Mouse (Mus musculus) lung, postnatal 0 days (tissue): ENCODE data around the gene Ahcyl1.
"Not testable (repeated sequence)": the region's sequence is repeated elsewhere in the genome, so short reads cannot be mapped to it uniquely, and the experiment has no call there.

ENCODE experiments used
- CTCF ChIP-seq: IDR thresholded peaks from 2 replicates; pipeline ENCODE4 v1.5.1; 2016; ENCODE audit warnings: antibody characterized with exemption, mild to moderate bottlenecking
- EP300 ChIP-seq: IDR thresholded peaks from 2 replicates; pipeline ENCODE4 v1.6.1; 2016; ENCODE audit warnings: antibody characterized with exemption, mild to moderate bottlenecking, control low read depth

DNA sequence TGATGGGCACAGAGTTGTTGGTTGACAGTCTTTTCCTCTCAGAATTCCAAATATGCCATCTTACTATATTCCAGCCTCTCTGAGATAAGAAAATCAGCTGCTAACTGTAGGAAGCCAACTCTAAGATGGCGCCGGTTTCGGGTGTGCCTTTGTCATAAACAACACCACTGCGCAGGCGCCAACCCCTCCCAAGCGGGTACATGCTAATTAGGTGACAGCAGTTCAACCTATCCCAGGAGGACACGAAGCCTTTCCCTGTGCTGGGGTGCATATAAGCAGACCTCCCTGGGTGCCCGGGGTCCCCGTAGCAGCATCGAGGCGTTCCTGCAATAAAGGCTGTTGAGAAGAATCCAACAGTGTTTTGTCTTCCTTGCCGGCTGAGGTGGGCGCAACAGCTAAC lies 39.3 kb upstream of the Ahcyl1 start:
- TF ChIP-seq CTCF, EP300: not testable (repeated sequence)
